Mouse (Mus musculus): ENCODE measurements at regions not wholly inside any gene's neighbourhood (a gene's known extent, or its start where the extent isn't known, plus 50 kb on each side); places are given as distances from the start of the nearest gene placed in this dataset. TPM values are rescaled to one million over a fixed set of nuclear protein-coding genes. Genes with fewer than 3 reads are reported as not detected.

GRCm38 (mm10) chr7:62085120-62085849 is 261.1 kb upstream of the Ndn start:
- peak overlapping the region; percentile 60; the same call in 1 of the 2 replicates for H3K27ac ChIP-seq (ENCODE audit: low read depth)
- no peaks in the 10 kb centered on the region for H3K27me3 ChIP-seq (ENCODE audit: insufficient read depth, low read length)
- H3K4me3 ChIP-seq (ENCODE audit: low read depth, low read length), result no peak overlapping the region
- peak; percentile 87 for DNase-seq
- ATAC-seq (ENCODE audit: insufficient read depth), result peak; percentile 99
- no peaks in the 10 kb centered on the region for H3K9me3 ChIP-seq (ENCODE audit: low read depth, low read length)
- H3K36me3 ChIP-seq (ENCODE audit: insufficient read depth), result no peaks in the 10 kb centered on the region
- H3K9ac ChIP-seq, result no peak overlapping the region
- no peak for TF ChIP-seq CTCF (IDR thresholded peaks at IDR 0.05; ENCODE audit: low read depth)
- H3K4me1 ChIP-seq (ENCODE audit: insufficient read depth), result no peaks in the 10 kb centered on the region
- H3K4me2 ChIP-seq, result no peak overlapping the region

Small RNA genes lying in the stretch of these regions (microRNA-seq; reads per million reads assigned to microRNA genes)
- gene Gm24923 (ENCODE audit: borderline number of aligned reads) (not detected), gene Mir344-2 (ENCODE audit: borderline number of aligned reads) (not detected), gene Mir344f (ENCODE audit: borderline number of aligned reads) (1.2 reads per million), gene Mir344g (ENCODE audit: borderline number of aligned reads) (not detected), gene Mir344i (ENCODE audit: borderline number of aligned reads) (not detected)
